Mouse (Mus musculus): ENCODE data around the gene Tmem50a. TPM values are rescaled to one million over a fixed set of nuclear protein-coding genes. Genes with fewer than 3 reads are reported as not detected.

Gene Tmem50a
- 271 and 296 TPM in 2 replicates for polyA plus RNA-seq (2015; fragmentation: Nextera tagmentation; extraction: Ambion mirVana)

DNA sequence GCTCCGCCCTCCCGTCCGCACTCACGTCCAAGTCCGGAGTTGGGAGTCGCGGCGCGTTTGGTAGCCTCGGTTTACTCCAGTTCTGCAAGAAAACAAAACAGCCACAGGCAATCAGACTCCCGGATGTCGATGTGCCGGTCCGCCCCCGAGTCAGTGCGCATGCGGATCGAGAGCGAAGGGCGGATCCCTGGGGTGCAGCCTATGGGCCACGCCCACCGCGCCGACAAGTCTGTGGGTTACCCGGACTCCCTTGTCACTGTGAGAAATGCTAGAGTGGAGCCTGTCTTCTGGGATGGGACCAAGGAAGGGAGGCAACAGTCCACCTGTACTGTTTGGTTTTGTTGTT lies at the start of gene Tmem50a:
Gene Tmem50a, minus strand, starts transcription at position 161 of the 346 bp plus-strand sequence.
- Histone ChIP-seq H3K36me3 (ENCODE audit: insufficient read depth, low read length) (no peaks in the 10 kb centered on the region), H3K27ac (ENCODE audit: low read length) (peak within 1 kb of the TSS; percentile 96), H3K9ac (replicated peaks; ENCODE audit: low read depth) (peak within 1 kb of the TSS; percentile 88), H3K4me1 (ENCODE audit: insufficient read depth, low read depth, low read length) (peaks cover 8% of the 10 kb centered on the region; the same call in 1 of the 2 replicates), H3K4me3 (ENCODE audit: low read depth, low read length) (peak within 1 kb of the TSS; percentile 84), H3K9me3 (ENCODE audit: low read length) (no peaks in the 10 kb centered on the region), H3K4me2 (replicated peaks; ENCODE audit: low read depth, low read length) (peak within 1 kb of the TSS; percentile 68), H3K27me3 (replicated peaks; ENCODE audit: insufficient read depth, low read length) (no peaks in the 10 kb centered on the region)
- ATAC-seq (peak; percentile 94), DNase-seq (ENCODE audit: low spot score) (peak; percentile 97)
- no peak for TF ChIP-seq EP300 (IDR thresholded peaks at IDR 0.05)
- TF ChIP-seq CTCF (IDR thresholded peaks at IDR 0.05): no peak
- WGBS: under 1% methylated on average over 25 of the region's 25 CpGs

- Histone ChIP-seq H3K36me3 (ENCODE audit: insufficient read depth, low read length) (no peaks in the 10 kb centered on the region), H3K27ac (ENCODE audit: low read length) (no peak overlapping the region), H3K4me3 (ENCODE audit: low read depth, low read length) (no peak overlapping the region), H3K27me3 (replicated peaks; ENCODE audit: insufficient read depth, low read length) (no peaks in the 10 kb centered on the region), H3K9me3 (ENCODE audit: low read length) (no peaks in the 10 kb centered on the region), H3K9ac (replicated peaks; ENCODE audit: low read depth) (no peak overlapping the region), H3K4me2 (replicated peaks; ENCODE audit: low read depth, low read length) (peak overlapping the region; percentile 8; the same call in 1 of the 2 replicates), H3K4me1 (ENCODE audit: insufficient read depth, low read depth, low read length) (no peaks in the 10 kb centered on the region)
- peak; percentile 71 for TF ChIP-seq CTCF (IDR thresholded peaks at IDR 0.05)
- no peak for TF ChIP-seq EP300 (IDR thresholded peaks at IDR 0.05)
- DNase-seq (ENCODE audit: low spot score): peak; percentile 61
- ATAC-seq: peak; percentile 50; the same call in 1 of the 2 replicates
- 27% methylated on average over 19 of the region's 19 CpGs for WGBS
These were observed 48.4 kb upstream of the Tmem50a start for GRCm38 (mm10) chr4:134963021-134963776.

DNA sequence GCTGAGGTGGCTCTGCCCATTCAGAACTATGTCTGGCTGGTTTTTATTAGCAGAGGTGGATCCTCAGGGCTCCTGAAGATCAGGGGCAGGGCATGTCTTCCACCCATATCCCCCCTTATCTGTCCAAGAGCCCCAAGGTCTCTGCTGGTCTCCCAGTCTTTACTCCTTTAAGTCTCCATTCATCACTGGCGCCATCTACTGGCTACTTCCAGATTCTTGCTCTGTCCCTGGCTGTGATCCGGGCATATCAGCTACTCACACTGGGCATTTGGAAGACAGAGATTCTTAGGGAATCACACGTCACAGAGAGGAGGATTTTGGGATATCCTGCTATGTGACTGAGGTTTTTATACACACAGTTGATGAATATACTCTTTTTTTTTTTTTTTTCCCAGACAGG lies 41.5 kb upstream of the Tmem50a start:
- 16% methylated on average over 3 of the region's 3 CpGs for WGBS
- peak; percentile 78 for DNase-seq (ENCODE audit: low spot score)
- TF ChIP-seq EP300 (IDR thresholded peaks at IDR 0.05) (no peak), CTCF (IDR thresholded peaks at IDR 0.05) (peak; percentile 77)
- no peak overlapping the region for H3K9ac ChIP-seq (replicated peaks; ENCODE audit: low read depth)
- no peak overlapping the region for H3K4me3 ChIP-seq (ENCODE audit: low read depth, low read length)
- H3K4me2 ChIP-seq (replicated peaks; ENCODE audit: low read depth, low read length): no peak overlapping the region
- ATAC-seq: peak; percentile 50
- no peaks in the 10 kb centered on the region for H3K4me1 ChIP-seq (ENCODE audit: insufficient read depth, low read depth, low read length)
- H3K27ac ChIP-seq (ENCODE audit: low read length): no peak overlapping the region
- no peaks in the 10 kb centered on the region for H3K27me3 ChIP-seq (replicated peaks; ENCODE audit: insufficient read depth, low read length)
- no peaks in the 10 kb centered on the region for H3K36me3 ChIP-seq (ENCODE audit: insufficient read depth, low read length)
- H3K9me3 ChIP-seq (ENCODE audit: low read length): no peaks in the 10 kb centered on the region

DNA sequence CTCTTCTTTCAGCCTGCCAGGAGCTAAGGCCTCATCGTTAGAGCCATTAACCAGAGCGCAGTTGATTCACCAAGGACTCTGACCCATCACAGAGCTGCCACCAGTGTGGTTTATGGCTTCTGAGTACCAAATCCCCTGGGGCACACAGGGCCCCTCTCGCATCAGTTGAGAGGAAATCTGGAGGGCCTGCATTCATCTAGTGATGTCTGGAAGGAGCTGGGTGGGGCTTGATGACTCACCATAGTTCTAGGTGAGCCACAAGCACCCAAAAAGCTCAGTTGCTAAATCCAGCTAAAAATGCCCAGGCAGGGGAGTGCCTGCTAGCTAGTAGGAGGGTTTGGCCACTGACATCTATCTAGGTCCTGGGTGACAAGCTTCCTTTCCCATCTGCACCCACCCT lies 41.0 kb upstream of the Tmem50a start:
- DNase-seq (ENCODE audit: low spot score): no peak
- H3K27ac ChIP-seq (ENCODE audit: low read length): no peak overlapping the region
- no peaks in the 10 kb centered on the region for H3K4me1 ChIP-seq (ENCODE audit: insufficient read depth, low read depth, low read length)
- H3K27me3 ChIP-seq (replicated peaks; ENCODE audit: insufficient read depth, low read length): no peaks in the 10 kb centered on the region
- ATAC-seq: no peak
- 72% methylated on average over 3 of the region's 3 CpGs for WGBS
- H3K36me3 ChIP-seq (ENCODE audit: insufficient read depth, low read length): no peaks in the 10 kb centered on the region
- H3K9ac ChIP-seq (replicated peaks; ENCODE audit: low read depth): no peak overlapping the region
- H3K4me2 ChIP-seq (replicated peaks; ENCODE audit: low read depth, low read length): no peak overlapping the region
- H3K9me3 ChIP-seq (ENCODE audit: low read length): no peaks in the 10 kb centered on the region
- no peak overlapping the region for H3K4me3 ChIP-seq (ENCODE audit: low read depth, low read length)
- TF ChIP-seq CTCF (IDR thresholded peaks at IDR 0.05) (no peak), EP300 (IDR thresholded peaks at IDR 0.05) (no peak)

DNA sequence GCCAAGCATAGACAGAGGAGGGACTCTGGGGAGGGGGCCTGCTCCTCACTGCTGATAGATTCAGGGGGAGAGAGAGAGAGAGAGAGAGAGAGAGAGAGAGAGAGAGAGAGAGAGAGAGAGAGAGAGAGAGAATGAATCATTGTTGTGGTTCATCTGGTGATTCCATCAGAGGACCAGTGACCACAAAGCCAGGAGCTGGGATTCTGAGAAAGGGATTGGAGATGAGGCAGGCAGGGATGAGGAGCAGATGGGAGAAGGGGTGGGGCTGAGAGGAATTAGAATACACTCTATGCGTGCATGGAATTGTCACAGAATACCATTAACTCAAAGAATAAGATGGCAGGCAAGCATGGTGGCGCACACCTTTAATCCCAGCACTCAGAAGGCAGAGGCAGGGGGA lies 40.4 kb upstream of the Tmem50a start:
- 92% methylated on average over 2 of the region's 2 CpGs for WGBS
- H3K36me3 ChIP-seq (ENCODE audit: insufficient read depth, low read length): no peaks in the 10 kb centered on the region
- no peak overlapping the region for H3K4me3 ChIP-seq (ENCODE audit: low read depth, low read length)
- no peak overlapping the region for H3K9ac ChIP-seq (replicated peaks; ENCODE audit: low read depth)
- no peak overlapping the region for H3K4me2 ChIP-seq (replicated peaks; ENCODE audit: low read depth, low read length)
- H3K4me1 ChIP-seq (ENCODE audit: insufficient read depth, low read depth, low read length): no peaks in the 10 kb centered on the region
- ATAC-seq (no peak), DNase-seq (ENCODE audit: low spot score) (no peak)
- H3K27me3 ChIP-seq (replicated peaks; ENCODE audit: insufficient read depth, low read length): no peaks in the 10 kb centered on the region
- no peaks in the 10 kb centered on the region for H3K9me3 ChIP-seq (ENCODE audit: low read length)
- no peak overlapping the region for H3K27ac ChIP-seq (ENCODE audit: low read length)
- no peak for TF ChIP-seq CTCF (IDR thresholded peaks at IDR 0.05)
- no peak for TF ChIP-seq EP300 (IDR thresholded peaks at IDR 0.05)

GRCm38 (mm10) chr4:134954461-134954860 lies 39.6 kb upstream of the Tmem50a start:
- no peak overlapping the region for H3K9ac ChIP-seq (replicated peaks; ENCODE audit: low read depth)
- no peak overlapping the region for H3K4me3 ChIP-seq (ENCODE audit: low read depth, low read length)
- H3K4me2 ChIP-seq (replicated peaks; ENCODE audit: low read depth, low read length): no peak overlapping the region
- WGBS: 19% methylated on average over 15 of the region's 15 CpGs
- no peak for DNase-seq (ENCODE audit: low spot score)
- no peak for ATAC-seq
- TF ChIP-seq CTCF (IDR thresholded peaks at IDR 0.05) (no peak), EP300 (IDR thresholded peaks at IDR 0.05) (no peak)
- no peaks in the 10 kb centered on the region for H3K4me1 ChIP-seq (ENCODE audit: insufficient read depth, low read depth, low read length)
- no peaks in the 10 kb centered on the region for H3K9me3 ChIP-seq (ENCODE audit: low read length)
- H3K36me3 ChIP-seq (ENCODE audit: insufficient read depth, low read length): no peaks in the 10 kb centered on the region
- no peak overlapping the region for H3K27ac ChIP-seq (ENCODE audit: low read length)
- no peaks in the 10 kb centered on the region for H3K27me3 ChIP-seq (replicated peaks; ENCODE audit: insufficient read depth, low read length)

Measured in lung, postnatal 0 days (tissue).